Mouse (Mus musculus) midbrain, postnatal 0 days (tissue): Measurements from ENCODE around the gene Mfn2. TPM values are rescaled to one million over a fixed set of nuclear protein-coding genes. Genes with fewer than 3 reads are reported as not detected.

Source experiments
- ATAC-seq: fragments of 200-750 bp; cut with Nextera tagmentation; 2 replicates; pipeline ENCODE4 v1.8.0; 2017; ENCODE audit warnings: moderate number of reproducible peaks, mild to moderate bottlenecking, moderate TSS enrichment, moderate library complexity; ENCODE audit not compliant: low FRiP score
- DNase-seq: peaks from one replicate; pipeline ENCODE4 v3.0.0-alpha.2; 2015; ENCODE audit warnings: low spot score
- H3K27ac ChIP-seq: fragments of 300-500 bp; sonication (generic); 2 replicates; pipeline ENCODE4 v1.5.1; 2014; ENCODE audit warnings: low read depth, mild to moderate bottlenecking, low read length, mixed read lengths
- H3K27me3 ChIP-seq: fragments of 300-500 bp; sonication (generic); 2 replicates; pipeline ENCODE4 v1.6.1; 2014; ENCODE audit warnings: low read length, control low read depth, mixed read lengths; ENCODE audit not compliant: insufficient read depth
- H3K36me3 ChIP-seq: fragments of 300-500 bp; sonication (generic); 2 replicates; pipeline ENCODE4 v1.6.1; 2014; ENCODE audit warnings: low read length, control low read depth, mixed read lengths; ENCODE audit not compliant: insufficient read depth
- H3K4me1 ChIP-seq: fragments of 300-500 bp; sonication (generic); 2 replicates; pipeline ENCODE4 v1.6.1; 2014; ENCODE audit warnings: mild to moderate bottlenecking, control low read depth, antibody characterized with exemption, low read length, mixed read lengths; ENCODE audit not compliant: insufficient read depth
- H3K4me2 ChIP-seq: fragments of 300-500 bp; sonication (generic); 2 replicates; pipeline ENCODE4 v1.6.1; 2014; ENCODE audit warnings: low read depth, mild to moderate bottlenecking, low read length, mixed read lengths; ENCODE audit not compliant: poor library complexity, severe bottlenecking
- H3K4me3 ChIP-seq: fragments of 300-500 bp; sonication (generic); 2 replicates; pipeline ENCODE4 v1.5.1; 2014; ENCODE audit warnings: low read depth, mild to moderate bottlenecking, low read length, moderate library complexity
- H3K9ac ChIP-seq: fragments of 300-500 bp; sonication (generic); replicated peaks from 2 replicates; pipeline ENCODE4 v1.6.1; 2014; ENCODE audit warnings: mild to moderate bottlenecking, low read length, moderate library complexity, mixed read lengths; ENCODE audit not compliant: poor library complexity, severe bottlenecking
- H3K9me3 ChIP-seq: fragments of 300-500 bp; sonication (generic); 2 replicates; pipeline ENCODE4 v1.6.1; 2016; ENCODE audit warnings: low read length, control low read depth
- CTCF ChIP-seq: IDR thresholded peaks from 2 replicates; pipeline ENCODE4 v1.5.1; 2016; ENCODE audit warnings: antibody characterized with exemption, mild to moderate bottlenecking
- WGBS: fragments of 180-500 bp; shearing (Covaris S2); extraction: QIAGEN DNeasy Blood & Tissue Kit; methylation state at CpG from one replicate; pipeline ENCODE4 v1.1.7; 2014; 5-methylcytosine and 5-hydroxymethylcytosine counted together
- polyA plus RNA-seq: library from polyadenylated mRNA; unstranded; fragments of >200 nt; fragmentation: Nextera tagmentation; extraction: Ambion mirVana; gene quantifications from 2 replicates; pipeline ENCODE4 v1.2.1, GENCODE M21; 2015
- total RNA-seq: library from RNA; depleted of rRNA; stranded (reverse); fragments of >200 nt; gene quantifications from 2 replicates; pipeline ENCODE4 v1.2.3, GENCODE M21; 2014

The Mfn2 gene
- total and polyA plus RNA-seq, 2 experiments from 2014 or later: 92.3 to 96.9 TPM

- Histone ChIP-seq H3K9me3 (no peaks in the 10 kb centered on the region), H3K36me3 (peaks cover 22% of the 10 kb centered on the region), H3K27ac (peak within 1 kb of the TSS; percentile 66), H3K4me1 (peaks cover 8% of the 10 kb centered on the region; the same call in 1 of the 2 replicates), H3K4me2 (peak within 1 kb of the TSS; percentile 99), H3K27me3 (0 out of 2 replicates have a peak, but pooled peaks cover 2% of the 10 kb centered on the region), H3K4me3 (peak within 1 kb of the TSS; percentile 96), H3K9ac (peak within 1 kb of the TSS; percentile 80)
- ATAC-seq: peak; percentile 61
- DNase-seq: peak; percentile 93
- 4% methylated on average over 15 of the region's 35 CpGs for WGBS
- TF ChIP-seq CTCF: 0 out of 2 replicates have a peak, but pooled peaks have one; percentile 3
Observed at GRCm38 (mm10) chr4:147940576-147941044, 36.1 kb upstream of the Mfn2 start, which contains the start of gene 2510039O18Rik. TSS of gene 2510039O18Rik (plus strand) at chr4:147940895.

- Histone ChIP-seq H3K4me2 (peak overlapping the region; percentile 99; the same call in 1 of the 2 replicates), H3K4me3 (no peak overlapping the region), H3K27me3 (0 out of 2 replicates have a peak, but pooled peaks cover 2% of the 10 kb centered on the region), H3K9me3 (no peaks in the 10 kb centered on the region), H3K9ac (no peak overlapping the region), H3K27ac (0 out of 2 replicates have a peak overlapping the region, but pooled peaks have one; percentile 20), H3K4me1 (peaks cover 8% of the 10 kb centered on the region; the same call in 1 of the 2 replicates), H3K36me3 (peaks cover 17% of the 10 kb centered on the region)
- WGBS: 43% methylated on average over 9 of the region's 9 CpGs
- DNase-seq: peak; percentile 52
- ATAC-seq: no peak
- no peak for TF ChIP-seq CTCF
Observed at GRCm38 (mm10) chr4:147940111-147940510, 35.6 kb upstream of the Mfn2 start.

- H3K4me1 ChIP-seq: peaks cover 8% of the 10 kb centered on the region; the same call in 1 of the 2 replicates
- H3K27ac ChIP-seq: no peak overlapping the region
- ATAC-seq (no peak), DNase-seq (no peak)
- H3K27me3 ChIP-seq: 0 out of 2 replicates have a peak, but pooled peaks cover 2% of the 10 kb centered on the region
- H3K9me3 ChIP-seq: no peaks in the 10 kb centered on the region
- H3K36me3 ChIP-seq: peaks cover 5% of the 10 kb centered on the region; the same call in 1 of the 2 replicates
- no peak overlapping the region for H3K4me2 ChIP-seq
- WGBS: 69% methylated on average over 14 of the region's 14 CpGs
- no peak for TF ChIP-seq CTCF
- H3K9ac ChIP-seq: no peak overlapping the region
- H3K4me3 ChIP-seq: no peak overlapping the region
Observed at GRCm38 (mm10) chr4:147938148-147939096, 33.9 kb upstream of the Mfn2 start.

GRCm38 (mm10) chr4:147937486-147937885, 33.0 kb upstream of the Mfn2 start:
- Histone ChIP-seq H3K4me2 (no peak overlapping the region), H3K9ac (no peak overlapping the region), H3K27ac (no peak overlapping the region), H3K27me3 (0 out of 2 replicates have a peak, but pooled peaks cover 2% of the 10 kb centered on the region), H3K9me3 (no peaks in the 10 kb centered on the region), H3K4me1 (peaks cover 8% of the 10 kb centered on the region; the same call in 1 of the 2 replicates), H3K4me3 (no peak overlapping the region), H3K36me3 (no peaks in the 10 kb centered on the region)
- TF ChIP-seq CTCF: no peak
- ATAC-seq (no peak), DNase-seq (no peak)
- WGBS: 51% methylated on average over 5 of the region's 5 CpGs

- no peak for TF ChIP-seq CTCF
- 0 out of 2 replicates have a peak overlapping the region, but pooled peaks have one; percentile 37 for H3K9ac ChIP-seq
- DNase-seq (no peak), ATAC-seq (no peak)
- H3K4me3 ChIP-seq: peak overlapping the region; percentile 50
- peaks cover 6% of the 10 kb centered on the region; the same call in 1 of the 2 replicates for H3K4me1 ChIP-seq
- H3K9me3 ChIP-seq: no peaks in the 10 kb centered on the region
- H3K36me3 ChIP-seq: no peaks in the 10 kb centered on the region
- H3K27me3 ChIP-seq: 0 out of 2 replicates have a peak, but pooled peaks cover 2% of the 10 kb centered on the region
- H3K27ac ChIP-seq: no peak overlapping the region
- H3K4me2 ChIP-seq: peak overlapping the region; percentile 94
- WGBS: 50% methylated on average over 3 of the region's 3 CpGs
Observed at GRCm38 (mm10) chr4:147937021-147937420, 32.5 kb upstream of the Mfn2 start.
